Mouse (Mus musculus) ovary, adult 2 months (tissue): ENCODE data around the gene Gm20828. TPM values are rescaled to one million over a fixed set of nuclear protein-coding genes. Genes with fewer than 3 reads are reported as not detected.

Source experiments
- polyA plus RNA-seq: library from polyadenylated mRNA; depleted of rRNA; stranded (reverse); fragments of >200 nt; gene quantifications from 2 replicates; pipeline ENCODE4 v1.2.3, GENCODE M21; 2012; rRNA removed

Gm20828 gene
- polyA plus RNA-seq, result not detected in 2 replicates

DNA sequence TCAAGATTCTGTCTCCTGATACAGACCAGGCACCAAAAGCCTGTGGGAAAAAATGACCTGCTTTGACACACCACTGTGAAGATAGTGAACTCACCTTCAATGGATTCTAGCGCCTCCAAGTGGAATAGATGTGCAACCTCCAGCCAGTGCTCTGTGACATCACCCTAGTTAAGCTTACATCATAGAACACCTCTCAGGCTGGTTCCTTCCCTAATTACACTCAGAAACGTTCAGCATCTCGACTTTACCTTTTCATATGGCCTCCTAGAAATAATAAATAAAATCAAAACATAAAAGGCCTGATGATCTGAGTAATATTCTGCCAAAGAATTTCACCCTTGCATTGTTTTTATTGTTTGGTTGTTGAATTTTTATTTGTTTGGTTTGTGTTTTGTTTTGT is at the start of gene Gm20828:
Gm20828 (minus strand) TSS at position 101 of the 400 bp plus-strand sequence.

